Mouse (Mus musculus) megakaryocyte progenitor cell, adult 5-6 weeks (primary cell): ENCODE data around the gene Pum3. TPM values are rescaled to one million over a fixed set of nuclear protein-coding genes. Genes with fewer than 3 reads are reported as not detected.
A peak's percentile ranks its signal among the peaks of the same experiment; 100 is the strongest.

ENCODE experiments used
- ATAC-seq: replicated peaks from 2 replicates; pipeline ENCODE4 v1.8.0; 2016; ENCODE audit warnings: mild to moderate bottlenecking, moderate TSS enrichment, inconsistent platforms; ENCODE audit not compliant: poor library complexity
- total RNA-seq, 2 experiments: library from RNA; stranded (forward) in 1 of 2; stranded (reverse) in 1 of 2; fragments of 157-497, 149-512 nt in 1 of 2; fragments of 200-1000 nt in 1 of 2; gene quantifications; 2 replicates each; pipeline versions ENCODE4 v1.2.3 to v1.2.4; 2015 to 2017

Gene Pum3
- total RNA-seq (2015) (201 and 209 TPM in 2 replicates), total RNA-seq (2017) (155 and 169 TPM in 2 replicates)

DNA sequence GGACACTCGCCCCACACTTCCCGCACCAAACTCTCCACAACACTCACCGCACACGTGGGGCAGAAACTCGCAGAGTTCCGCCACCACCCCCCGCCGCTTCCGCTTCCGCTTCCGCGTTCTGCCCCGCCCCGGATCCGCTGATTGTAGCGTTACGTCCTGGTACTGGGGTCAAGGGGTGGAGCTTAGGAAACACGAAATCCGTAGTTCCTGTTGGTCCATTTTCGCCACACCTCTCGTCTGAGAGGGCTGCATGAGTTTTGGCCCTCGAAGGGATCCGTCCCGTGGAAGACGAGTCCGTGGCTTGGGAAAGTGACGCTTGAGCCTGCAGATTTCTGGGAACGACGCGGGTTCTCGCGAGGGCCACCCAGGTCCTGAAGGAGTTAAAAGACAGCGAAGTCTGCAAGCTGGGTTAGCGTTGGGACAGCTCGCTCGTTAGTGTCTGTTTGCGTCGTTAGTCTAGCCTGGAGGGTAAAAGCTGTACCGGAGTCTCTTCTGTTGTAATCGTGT is at the start of gene Pum3:
Gene Pum3, minus strand, starts transcription at position 81 of the 507 bp plus-strand sequence.
- ATAC-seq = peak; percentile 89

DNA sequence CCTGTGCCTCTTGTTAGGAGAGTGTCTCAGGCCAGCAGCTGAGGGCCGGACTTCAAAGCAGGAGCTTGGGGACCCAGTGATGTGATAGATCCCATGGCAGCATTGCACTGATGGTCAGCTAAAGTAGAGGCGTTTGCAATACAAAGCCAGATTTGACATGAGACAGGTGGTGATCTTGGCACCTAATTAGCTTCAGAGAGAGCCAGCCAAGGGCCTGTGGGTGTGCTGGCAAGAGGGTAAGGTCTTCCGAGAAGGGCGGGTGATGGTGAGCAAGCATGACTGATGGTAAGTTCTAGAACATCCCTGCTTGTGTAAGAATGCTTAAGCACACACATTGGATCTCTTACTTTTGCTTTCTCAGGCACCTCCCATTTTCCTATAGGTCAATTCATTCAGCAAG is 37.1 kb upstream of the Pum3 start:
- no peak for ATAC-seq

DNA sequence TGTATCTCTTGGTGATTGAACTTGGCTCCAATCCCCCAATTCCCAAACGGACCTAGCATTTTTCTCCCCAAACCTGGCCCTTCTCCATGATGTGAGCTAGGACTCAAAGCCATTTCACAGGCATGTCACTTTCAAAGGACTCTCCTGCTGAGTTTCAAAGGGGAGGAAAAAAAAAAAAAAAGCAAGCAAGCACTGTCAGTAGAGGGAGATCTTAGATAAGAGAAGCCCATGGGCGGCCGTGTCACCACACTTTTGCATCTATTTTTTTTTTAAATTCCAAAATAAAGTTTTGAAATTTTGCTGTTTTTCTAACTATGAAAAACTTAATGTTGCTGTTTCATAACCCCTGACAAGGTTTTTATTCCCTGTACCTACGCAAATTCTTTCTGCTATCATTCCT is 33.0 kb upstream of the Pum3 start:
- no peak for ATAC-seq

DNA sequence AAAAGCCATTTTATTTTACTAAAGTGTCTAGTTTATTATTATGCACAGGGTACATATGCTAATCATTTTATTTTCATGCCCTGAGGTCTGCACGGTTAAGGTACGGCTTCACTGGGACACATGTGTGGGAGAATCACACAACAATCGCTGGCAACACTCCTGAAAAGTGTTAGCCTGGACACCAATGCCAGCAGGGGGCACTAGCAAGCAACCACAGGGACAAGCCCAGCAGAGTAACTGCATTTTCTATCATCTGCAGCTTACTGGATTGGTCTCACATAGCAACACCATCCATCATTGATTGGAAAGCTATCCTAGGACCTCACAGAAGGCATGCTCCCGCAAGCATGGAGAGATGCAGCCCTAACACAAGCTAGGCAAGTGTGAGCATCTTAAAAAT is 20.8 kb upstream of the Pum3 start:
- peak; percentile 76 for ATAC-seq

DNA sequence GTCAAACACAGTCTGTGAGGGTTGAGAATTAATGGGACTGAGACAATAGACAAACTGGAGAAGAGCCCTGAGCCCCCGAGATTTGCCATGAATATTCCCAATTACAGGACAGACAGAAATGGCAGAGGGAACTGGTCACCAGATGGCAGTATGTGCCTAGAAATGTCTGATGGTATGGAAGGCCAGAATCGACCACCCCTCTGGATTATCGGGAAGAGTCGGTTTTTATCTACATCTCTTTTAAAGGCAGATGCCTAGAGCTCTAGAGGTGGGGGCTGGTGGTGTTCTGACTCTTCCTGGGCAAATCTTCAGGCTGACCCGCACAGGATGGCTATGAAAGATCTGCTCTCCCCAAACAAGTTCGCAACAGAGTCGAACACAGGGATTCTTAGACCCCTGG is 17.9 kb upstream of the Pum3 start:
- ATAC-seq = no peak

DNA sequence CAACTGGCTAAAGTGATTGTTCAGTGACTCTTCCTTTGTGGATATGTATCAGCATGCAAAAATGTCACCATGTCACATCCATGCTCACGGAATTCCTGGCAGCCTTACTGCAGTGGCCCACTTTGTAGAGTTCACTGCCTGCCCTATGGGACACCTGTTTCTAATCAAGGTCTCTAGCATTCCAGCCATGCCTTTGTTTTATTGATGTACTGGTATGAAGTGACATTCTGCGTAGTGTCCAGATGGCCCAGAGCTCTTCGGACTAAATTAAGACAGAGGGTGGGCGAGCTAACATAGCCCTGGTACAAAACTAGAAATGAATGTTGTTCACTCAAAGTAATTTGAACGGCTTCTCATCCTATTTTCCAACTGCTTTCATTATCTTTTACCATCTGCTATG is 11.5 kb upstream of the Pum3 start:
- ATAC-seq = no peak

DNA sequence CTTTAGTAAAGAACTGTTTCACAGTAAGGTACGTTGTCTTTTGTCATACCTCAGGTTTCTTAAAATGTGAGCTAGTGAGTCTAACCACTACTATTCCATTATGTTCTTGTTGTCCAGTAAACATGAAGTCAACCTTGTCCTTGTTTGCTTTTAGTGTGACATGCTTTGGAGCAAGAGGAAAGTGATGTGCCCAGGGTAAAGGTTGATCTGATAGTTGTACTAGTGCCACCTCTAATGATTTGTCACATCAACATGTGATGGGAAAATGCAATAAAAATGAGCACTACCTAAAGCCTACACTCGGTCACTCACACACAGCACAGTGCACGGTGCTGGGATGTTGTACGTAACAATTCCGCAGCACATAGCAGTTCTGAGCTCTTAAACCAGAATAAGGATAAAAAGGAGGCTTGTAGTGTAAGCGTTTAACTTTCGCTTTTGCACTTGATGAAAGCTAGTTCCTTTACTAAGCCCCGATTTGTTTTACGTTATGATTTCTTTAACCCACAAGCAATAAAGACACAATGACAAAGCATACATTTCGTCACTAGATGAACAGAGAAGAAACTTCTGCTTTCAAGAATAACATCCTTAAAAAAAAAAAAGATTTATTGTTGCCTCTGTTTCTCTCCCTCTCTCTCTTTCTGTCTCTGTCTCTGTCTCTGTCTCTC is 8.5 kb upstream of the Pum3 start:
- peak; percentile 63 for ATAC-seq

DNA sequence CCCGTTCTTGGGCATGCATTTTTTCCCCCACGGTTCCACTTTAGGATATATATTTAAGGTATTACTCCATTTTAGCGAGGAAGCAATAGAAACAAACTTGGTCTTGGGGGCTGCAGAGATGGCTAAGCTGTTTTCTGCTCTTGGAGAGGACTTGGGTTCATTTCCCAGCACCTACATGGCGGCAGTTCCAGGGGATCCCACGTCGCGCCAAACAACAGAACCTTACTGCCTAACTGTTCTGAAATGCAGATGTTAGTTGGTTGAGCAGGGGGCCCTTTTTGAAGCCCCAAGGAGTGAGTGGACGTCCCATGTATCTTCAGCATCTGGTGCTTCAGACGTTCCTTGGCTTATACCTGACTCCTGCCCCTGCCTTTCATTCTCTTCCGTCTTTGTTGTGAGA is 781 bp upstream of the Pum3 start:
- no peak for ATAC-seq

DNA sequence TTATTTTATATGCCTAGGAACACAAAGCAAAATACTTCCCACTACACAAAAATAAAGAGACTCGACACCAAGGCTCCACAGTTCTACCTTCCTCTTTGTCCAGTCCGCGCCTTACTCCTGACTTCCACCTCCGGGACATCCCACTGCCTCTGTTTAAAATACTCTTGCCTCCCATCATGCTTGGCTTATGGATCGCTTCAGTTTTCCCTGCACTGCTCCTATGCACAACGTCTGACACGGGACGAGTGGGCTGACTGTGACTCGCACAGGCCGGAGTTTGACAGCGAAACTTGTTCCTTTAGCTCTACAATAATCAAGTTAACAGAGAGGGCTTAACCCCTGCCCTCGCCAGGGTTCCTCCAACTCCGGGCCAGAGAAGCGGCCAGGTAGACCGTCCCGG is 344 bp downstream of the Pum3 start:
- ATAC-seq = peak; percentile 7; the same call in 1 of the 2 replicates

DNA sequence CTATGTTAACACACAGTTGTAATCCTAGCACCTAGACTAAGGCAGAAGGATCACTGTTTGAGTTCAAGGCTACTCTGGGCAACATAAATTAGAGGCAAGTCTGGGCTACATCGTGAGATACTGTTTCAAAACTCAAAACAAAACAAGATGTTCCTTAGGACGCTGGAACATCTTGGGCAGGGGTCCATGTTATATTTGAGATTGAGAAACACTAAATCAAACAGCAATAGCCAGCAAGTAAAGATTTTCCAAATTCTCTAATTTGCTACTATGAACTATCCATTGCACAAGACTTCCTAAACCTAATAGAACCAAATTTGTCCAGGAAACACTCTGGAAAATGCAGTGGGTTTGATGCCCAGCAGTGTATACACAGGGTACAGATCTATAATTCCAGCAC is 1.8 kb downstream of the Pum3 start:
- ATAC-seq = no peak

DNA sequence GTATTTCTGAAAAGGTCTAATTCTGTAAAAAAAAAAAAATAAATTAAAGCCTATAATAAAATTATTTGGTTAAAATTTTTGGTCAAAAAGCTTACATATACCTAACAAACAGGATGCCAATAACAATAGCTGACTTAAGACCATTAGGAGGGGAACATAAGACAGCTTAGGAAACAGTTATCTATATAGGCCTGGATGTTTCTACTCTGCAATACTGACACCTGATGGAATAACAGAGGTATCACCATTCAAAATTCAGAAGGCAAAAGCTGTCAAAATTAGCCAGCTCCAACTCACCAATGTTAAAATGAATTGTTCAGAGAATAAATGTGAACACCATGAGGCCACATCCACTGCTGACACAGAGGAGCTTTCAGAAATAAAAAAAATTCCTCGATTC is 3.2 kb downstream of the Pum3 start:
- no peak for ATAC-seq

DNA sequence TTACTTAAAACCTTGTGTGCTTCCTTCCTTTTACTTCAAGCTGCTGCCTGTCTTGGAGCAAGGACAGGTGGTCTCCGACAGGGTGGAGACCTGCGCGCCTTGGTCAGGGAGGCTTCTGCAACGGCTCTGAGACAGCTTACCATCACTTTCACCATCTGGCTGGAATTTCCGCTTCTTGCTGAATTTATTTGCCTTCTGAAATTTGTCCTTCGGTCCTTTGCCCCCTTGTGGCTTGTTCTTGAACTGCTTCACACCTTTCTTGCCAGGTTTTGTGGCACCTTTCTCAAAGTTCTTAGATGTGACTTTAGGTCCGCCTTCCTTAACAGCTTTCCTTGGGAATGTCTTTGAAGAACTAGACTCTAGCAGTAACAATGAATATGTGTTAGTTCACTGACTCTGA is 4.0 kb downstream of the Pum3 start:
- no peak for ATAC-seq

DNA sequence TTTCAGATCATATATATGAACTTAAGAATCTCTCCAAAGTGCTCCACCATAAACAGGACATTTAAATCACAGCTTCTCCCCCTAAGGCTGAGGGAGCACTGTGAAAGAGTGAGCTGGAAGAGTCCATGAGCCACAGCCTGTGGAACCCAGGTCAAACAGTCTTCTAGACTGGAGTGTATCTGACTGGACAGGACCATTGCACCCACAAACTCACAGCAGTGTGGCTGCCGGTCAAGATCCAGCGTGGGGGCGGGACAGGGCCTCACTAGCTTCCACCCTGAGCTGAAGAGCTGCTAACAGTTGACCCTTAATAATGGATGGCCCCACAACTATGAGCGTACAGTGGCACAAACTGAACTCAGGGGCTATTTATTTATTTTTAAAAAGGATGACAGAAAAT is 12.2 kb downstream of the Pum3 start:
- no peak for ATAC-seq

DNA sequence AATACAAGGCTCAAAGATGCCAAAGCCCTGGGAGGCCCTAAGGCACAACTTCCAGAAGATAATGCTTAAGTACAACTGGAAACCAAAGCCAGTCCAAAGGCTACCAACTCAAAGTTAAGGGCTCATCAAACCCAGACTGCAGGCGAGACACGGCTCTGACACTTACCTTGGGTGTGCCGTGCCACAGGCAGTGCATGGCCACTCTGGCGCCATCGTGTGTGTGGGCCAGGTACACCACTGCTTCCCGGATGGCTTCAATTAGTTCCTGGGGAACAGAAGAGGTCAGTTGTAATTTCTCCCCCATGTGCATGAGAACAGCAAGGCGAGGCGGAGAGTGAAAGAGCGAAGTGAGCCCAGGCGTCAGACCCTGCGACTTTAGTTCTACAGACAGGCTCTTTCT is 13.1 kb downstream of the Pum3 start:
- ATAC-seq = peak; percentile 94

DNA sequence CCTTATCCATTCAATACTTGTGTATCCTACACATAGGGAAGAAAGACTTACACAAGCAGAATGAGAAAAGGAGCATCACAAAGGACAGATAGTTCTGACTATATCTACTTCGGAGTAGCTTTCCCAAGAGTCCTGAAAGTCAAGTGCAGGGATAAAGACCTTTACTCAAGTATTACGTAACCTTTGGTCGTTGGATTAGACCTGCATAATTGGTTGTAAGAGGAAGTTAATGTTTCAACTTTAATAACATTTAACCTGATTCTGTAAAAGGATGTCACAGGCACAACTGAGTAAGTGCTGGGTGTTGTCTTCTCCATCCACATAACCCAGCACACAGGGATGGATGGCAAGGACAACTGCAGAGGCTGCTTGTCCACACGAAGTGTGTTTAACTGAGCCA is 18.3 kb downstream of the Pum3 start:
- no peak for ATAC-seq

DNA sequence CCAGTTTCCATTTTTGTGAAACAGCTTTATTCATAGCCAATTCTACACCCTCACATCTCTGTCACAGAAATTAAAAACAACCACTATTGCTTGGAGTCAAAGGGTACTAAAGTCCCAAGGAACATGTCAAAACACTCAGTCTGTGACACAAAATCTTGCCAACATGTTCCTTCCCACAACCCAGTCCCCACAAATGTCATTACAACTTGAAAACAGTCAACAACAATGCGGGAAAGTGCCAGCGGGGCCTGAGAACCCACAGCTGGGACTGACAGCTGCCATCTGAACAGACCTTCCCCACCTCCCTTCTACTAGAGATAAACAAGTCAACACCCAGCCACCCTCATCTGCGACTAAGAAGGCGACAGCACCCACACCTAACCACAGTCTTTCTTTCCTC is 18.9 kb downstream of the Pum3 start:
- no peak for ATAC-seq

DNA sequence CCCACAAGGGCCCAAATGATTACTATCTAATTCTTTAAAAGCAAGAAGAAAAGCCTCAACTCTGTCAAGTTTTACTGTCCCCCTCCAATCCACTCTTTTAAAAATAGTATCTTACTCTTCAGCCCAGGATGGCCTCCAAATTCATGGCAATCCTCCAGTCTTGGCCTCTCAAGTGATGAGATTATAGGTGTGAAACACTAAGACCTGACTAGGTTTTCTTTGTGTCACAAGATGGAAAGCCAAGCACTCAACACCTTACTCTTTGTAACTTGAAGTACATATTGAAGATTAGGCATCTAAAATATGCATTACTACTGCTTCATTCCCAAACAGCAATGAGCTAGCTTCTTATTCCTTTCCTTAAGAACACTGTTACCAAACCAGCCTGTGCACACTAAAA is 19.8 kb downstream of the Pum3 start:
- no peak for ATAC-seq

DNA sequence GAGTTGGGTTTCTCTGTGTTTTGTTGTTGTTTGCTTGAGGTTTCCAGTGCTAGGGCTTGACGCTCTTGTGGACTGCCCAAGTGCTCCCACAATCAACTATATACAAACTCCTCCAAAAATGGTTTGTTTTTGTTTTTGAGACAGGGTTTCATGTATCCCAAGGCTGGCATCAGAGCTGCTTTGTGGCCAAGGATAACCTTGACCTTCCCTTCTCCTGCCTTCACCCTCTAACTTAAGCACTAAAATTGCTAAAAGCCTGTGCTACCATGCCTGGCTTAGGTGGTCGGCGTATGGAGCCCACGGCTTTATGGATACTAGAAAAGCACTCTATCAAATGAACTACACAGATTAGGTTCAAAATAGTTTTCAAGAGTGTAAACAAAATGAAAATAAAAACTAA is 20.4 kb downstream of the Pum3 start:
- ATAC-seq = no peak

DNA sequence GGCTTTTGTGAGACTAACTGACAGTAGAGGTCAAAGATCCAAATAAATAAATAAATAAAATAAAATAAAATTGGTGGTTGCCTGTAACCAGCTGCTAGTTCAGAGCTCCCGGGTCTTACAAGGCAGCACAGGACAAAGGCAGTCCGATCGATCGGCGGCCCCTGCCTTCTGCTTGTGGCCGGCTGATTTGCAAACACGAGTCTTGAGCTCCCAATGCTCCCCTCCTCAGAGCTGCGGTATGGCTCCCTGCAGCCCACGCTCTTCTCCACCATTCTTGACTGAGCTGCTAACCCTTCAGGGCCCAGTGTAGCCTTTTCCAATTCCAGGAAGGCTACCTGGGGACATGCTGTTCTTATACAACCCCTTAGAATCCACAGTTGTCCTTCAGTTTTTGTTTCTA is 31.8 kb downstream of the Pum3 start:
- ATAC-seq = no peak

DNA sequence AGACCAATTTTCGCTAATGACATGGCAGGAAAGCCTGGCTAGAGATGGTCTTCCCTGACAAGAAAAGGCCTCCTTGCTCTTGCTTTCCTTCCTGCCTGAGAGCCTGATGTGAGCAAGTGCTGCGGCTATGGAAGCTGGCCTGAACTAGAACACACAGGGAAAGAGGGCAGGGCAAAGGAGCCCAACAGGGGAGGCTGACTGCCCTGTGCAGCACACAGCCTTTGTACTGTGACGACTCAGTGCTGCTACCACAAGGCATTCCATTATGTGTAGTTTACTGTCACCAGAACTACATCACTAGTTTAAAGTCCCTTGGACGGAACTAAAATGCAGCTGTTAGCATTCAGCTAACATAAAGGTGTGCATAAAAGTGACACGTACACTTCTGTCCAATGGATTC is 32.4 kb downstream of the Pum3 start:
- no peak for ATAC-seq

DNA sequence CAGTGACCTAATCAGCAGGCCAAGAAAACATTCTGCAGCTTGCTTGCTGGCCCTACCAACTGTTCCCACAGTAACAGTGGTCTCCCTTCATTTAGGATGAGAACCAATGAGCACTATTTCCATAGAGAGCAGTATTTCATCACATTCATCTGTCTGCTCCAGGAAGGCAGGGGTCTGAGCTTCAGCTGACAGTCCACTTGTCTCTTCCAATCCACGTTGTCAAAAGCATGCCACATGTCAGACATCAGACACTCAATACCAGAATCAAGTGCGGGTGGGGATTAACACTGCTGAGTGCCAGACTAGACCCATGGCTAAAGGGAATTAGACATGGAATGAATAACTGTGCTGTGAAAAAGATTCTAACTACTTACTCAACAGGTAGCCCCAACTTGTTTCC is 32.9 kb downstream of the Pum3 start:
- no peak for ATAC-seq

DNA sequence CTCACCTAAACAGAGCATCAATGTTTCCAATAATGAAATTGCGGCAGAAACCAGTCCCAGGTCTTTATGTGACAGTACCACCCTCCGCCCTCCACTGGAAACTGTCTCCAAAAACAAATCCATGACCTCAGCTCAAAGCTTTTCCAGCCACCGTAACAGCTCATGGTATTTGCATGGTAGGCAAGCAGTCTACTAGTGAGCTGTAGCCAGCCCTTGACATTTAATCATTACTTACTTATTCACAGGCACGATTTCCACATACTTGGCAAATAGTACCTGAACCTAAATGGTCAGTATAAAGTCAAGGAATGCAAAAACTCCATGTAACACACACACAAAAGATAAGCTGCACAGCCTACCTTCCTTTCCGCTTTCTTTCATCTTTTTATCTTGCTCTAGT is 33.7 kb downstream of the Pum3 start:
- no peak for ATAC-seq

DNA sequence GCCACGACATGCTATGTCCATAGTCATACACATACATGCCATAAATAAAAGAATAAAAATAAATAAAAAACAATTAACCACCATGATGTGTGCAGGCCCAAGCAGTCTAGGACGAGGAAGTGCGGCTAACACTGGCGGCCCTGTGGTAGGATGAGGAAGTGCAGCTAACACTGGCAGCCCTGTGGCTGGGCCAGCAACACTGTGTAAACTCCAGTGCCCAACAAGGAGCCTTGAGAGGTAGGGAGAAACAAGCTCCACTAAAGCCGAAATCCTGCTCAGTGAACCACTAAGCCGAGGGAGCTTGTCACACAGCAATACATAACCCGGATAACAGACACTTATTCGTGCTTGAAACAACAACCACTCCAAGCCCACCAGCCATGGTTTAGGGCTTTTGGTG is 34.1 kb downstream of the Pum3 start:
- ATAC-seq = peak; percentile 81
